Mouse (Mus musculus): ENCODE measurements around the gene 2010300C02Rik. TPM values are rescaled to one million over a fixed set of nuclear protein-coding genes. Genes with fewer than 3 reads are reported as not detected.

The 2010300C02Rik gene
- polyA plus RNA-seq, 1 experiment: 0.01 TPM

DNA sequence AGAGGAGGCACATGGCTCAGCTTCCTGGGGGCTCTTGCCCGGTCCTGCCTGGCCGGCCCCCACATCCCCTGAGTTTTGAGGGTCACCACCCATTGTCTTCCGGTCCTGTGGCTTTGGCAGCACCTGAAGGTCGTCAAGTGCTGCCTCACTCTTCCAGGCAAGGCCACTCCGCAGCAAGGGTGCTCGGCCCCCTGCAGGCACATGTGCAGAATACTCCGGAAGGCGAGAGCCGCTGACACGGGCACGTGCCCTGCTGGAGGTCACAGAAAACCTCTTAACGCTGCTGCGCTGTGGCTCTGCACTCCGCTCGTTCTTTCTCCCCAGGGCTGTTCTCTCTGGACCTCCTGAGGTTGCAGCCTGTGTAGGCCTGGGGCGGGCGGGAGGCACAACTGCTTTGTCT, 95.7 kb downstream of the 2010300C02Rik start:
- TF ChIP-seq GATA1 (IDR thresholded peaks at IDR 0.05; ENCODE audit: low read length): no peak

- TF ChIP-seq GATA1 (IDR thresholded peaks at IDR 0.05; ENCODE audit: low read length): no peak
Observed at GRCm38 (mm10) chr1:37622049-37622448, 97.8 kb downstream of the 2010300C02Rik start.

DNA sequence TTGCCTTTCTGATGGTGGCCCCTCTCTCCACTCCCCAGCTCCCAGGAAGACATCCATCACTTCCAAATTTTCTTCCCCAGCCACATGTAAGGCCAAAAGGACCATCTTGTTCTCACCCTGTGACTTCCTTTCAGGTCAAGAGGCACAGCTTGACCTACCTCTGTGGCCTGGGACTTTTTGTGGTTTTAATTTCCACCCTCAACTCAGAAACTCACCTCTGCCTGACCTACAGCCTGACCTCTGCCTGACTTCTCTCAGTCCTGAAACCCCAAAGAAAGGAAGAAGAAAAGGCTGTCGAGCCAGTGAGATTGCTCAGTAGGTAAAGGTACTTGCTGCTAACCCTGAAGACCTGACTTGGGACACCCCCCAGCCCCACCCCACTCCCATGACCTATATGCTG, 100.3 kb downstream of the 2010300C02Rik start:
- TF ChIP-seq GATA1 (IDR thresholded peaks at IDR 0.05; ENCODE audit: low read length): no peak

DNA sequence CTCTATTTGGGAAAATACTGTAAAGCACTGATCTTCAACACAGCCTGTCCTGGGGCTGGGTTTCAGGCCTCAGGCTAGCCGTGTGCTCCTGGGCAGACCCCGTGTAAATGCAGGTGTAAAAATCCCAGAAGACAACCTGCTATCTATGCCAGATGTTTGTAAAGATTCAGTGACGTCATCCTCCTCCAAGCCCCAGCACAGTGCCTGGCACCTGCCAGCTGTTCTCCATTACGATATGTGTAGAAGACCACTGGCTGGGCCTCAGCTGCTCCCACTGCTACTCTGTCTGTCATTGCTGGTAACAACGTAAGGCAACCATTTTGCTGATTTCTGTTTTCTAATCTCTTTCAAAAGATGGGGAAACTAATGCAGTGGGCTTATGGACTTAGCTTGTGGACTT, 102.8 kb downstream of the 2010300C02Rik start:
- TF ChIP-seq GATA1 (IDR thresholded peaks at IDR 0.05; ENCODE audit: low read length): no peak

GRCm38 (mm10) chr1:37616569-37616968, 103.3 kb downstream of the 2010300C02Rik start:
- TF ChIP-seq GATA1 (IDR thresholded peaks at IDR 0.05; ENCODE audit: low read length): no peak

- TF ChIP-seq GATA1 (IDR thresholded peaks at IDR 0.05; ENCODE audit: low read length): no peak
Observed at GRCm38 (mm10) chr1:37615290-37616040, 104.4 kb downstream of the 2010300C02Rik start.

- TF ChIP-seq GATA1 (IDR thresholded peaks at IDR 0.05; ENCODE audit: low read length): no peak
Observed at GRCm38 (mm10) chr1:37614836-37615235, 105.0 kb downstream of the 2010300C02Rik start.

- TF ChIP-seq GATA1 (IDR thresholded peaks at IDR 0.05; ENCODE audit: low read length): no peak
Observed at GRCm38 (mm10) chr1:37614130-37614529, 105.8 kb downstream of the 2010300C02Rik start.

DNA sequence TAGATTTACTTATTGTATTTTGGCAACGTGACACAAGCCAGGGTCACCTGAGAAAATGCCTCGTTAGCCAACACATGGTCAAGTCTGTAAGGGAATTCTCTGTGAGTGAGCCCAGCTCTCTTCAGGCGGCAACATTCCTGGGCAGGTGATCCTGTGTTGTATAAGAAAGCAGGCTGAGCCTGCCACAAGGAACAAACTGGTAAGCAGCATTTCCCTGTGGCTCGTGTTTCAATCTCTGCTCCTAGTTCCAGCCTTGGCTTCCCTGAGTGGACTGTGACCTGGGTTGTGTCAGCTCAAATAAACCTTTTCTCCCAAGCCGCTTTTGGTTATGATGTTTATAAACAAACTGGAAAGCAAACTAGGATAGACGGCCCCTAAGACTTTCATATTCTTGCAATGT, 108.9 kb downstream of the 2010300C02Rik start:
- no peak for TF ChIP-seq GATA1 (IDR thresholded peaks at IDR 0.05; ENCODE audit: low read length)

GRCm38 (mm10) chr1:37610242-37610641, 109.6 kb downstream of the 2010300C02Rik start:
- TF ChIP-seq GATA1 (IDR thresholded peaks at IDR 0.05; ENCODE audit: low read length): no peak

DNA sequence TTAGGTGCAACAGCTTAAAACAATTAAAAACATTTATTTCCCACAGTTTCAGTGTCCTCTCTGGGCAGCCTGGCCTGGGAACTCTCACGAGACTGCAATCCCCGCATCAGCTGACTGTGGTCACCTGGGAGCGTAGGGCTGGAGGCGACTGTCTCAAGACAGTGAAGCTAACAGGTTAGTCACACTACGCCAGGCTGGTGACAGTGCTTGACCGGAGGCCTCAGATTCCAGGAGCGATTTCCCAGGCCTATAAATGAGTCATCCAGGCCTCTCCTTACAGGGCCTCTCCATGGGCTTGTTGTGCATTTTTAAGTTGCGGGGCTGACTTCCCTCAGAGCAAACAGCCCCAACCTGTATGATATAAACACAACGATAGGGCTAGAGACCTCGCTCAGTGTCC, 116.7 kb downstream of the 2010300C02Rik start:
- no peak for TF ChIP-seq GATA1 (IDR thresholded peaks at IDR 0.05; ENCODE audit: low read length)

- TF ChIP-seq GATA1 (IDR thresholded peaks at IDR 0.05; ENCODE audit: low read length): no peak
Observed at GRCm38 (mm10) chr1:37602268-37602667, 117.6 kb downstream of the 2010300C02Rik start.

- no peak for TF ChIP-seq GATA1 (IDR thresholded peaks at IDR 0.05; ENCODE audit: low read length)
Observed at GRCm38 (mm10) chr1:37601461-37601860, 118.4 kb downstream of the 2010300C02Rik start.

GRCm38 (mm10) chr1:37600640-37601175, 119.2 kb downstream of the 2010300C02Rik start:
- no peak for TF ChIP-seq GATA1 (IDR thresholded peaks at IDR 0.05; ENCODE audit: low read length)

- no peak for TF ChIP-seq GATA1 (IDR thresholded peaks at IDR 0.05; ENCODE audit: low read length)
Observed at GRCm38 (mm10) chr1:37598986-37599385, 120.9 kb downstream of the 2010300C02Rik start.

GRCm38 (mm10) chr1:37585809-37586480, 133.9 kb downstream of the 2010300C02Rik start:
- no peak for TF ChIP-seq GATA1 (IDR thresholded peaks at IDR 0.05; ENCODE audit: low read length)
